Mouse (Mus musculus): ENCODE data around the gene Kdm4b. TPM values are rescaled to one million over a fixed set of nuclear protein-coding genes. Genes with fewer than 3 reads are reported as not detected.

Gene Kdm4b
- total RNA-seq, 2 experiments from 2014 or later: 77.3 to 83.1 TPM

DNA sequence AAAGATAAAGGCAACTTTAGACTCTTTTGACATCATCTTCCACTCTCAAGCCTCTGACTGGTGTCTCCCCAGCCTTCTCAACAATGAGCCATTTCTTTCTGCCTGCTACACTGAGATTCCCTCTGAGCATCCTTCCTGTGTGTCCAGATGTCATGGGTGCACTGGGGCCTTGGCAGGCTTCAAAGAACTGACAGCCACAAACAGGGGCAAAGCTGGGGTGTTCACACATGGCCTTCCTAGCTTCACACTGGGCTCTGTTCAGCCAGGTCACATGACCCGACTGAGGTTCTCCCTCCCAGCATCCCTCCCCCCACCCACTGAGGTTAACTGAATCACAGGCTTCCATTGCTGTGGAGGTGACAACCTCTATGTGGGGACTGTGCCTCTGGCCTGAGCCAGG lies 29.7 kb upstream of the Kdm4b start:
- no peak for DNase-seq (ENCODE audit: low spot score in 2 of 2)

DNA sequence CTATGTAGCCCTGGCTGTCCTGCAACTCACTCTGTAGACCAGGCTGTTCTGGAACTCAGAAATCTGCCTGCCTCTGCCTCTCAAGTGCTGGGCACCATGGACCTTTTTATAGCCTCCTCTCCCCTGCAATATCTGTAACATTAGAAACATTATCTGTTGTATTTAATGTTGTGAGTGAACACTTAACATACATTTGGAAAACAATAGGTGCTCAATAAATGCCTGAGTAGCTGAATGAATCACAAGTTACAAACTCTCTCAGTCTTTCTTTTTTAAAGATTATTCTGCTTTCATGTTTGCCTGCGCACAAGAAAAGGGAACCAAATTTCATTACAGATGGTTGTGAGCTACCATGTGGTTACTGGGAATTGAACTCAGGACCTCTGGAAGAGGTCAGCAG lies 27.6 kb upstream of the Kdm4b start:
- DNase-seq (ENCODE audit: low spot score in 2 of 2): no peak

DNA sequence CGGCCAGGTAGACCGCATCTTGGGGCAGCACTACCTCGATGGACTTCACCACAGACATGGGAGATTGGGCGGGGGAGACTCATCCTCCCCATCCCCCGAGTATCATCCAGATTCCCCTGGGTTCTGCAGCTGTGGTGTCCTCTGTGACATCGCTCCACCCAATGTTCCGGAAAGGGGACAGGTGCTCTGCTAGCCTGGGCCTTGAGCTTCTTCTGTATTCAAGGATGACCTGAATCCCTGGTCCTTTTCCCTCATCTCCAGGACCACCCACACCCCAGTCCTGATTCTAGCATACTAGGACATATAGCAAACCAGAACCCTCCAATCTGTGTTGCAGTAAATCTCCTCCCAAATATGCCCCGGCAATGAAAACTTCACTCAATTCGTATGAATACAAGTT lies 25.7 kb upstream of the Kdm4b start, which contains the start of gene Arrdc5:
Gene Arrdc5, minus strand, starts transcription at position 101 of the 400 bp plus-strand sequence.
- no peak for DNase-seq (ENCODE audit: low spot score in 2 of 2)

DNA sequence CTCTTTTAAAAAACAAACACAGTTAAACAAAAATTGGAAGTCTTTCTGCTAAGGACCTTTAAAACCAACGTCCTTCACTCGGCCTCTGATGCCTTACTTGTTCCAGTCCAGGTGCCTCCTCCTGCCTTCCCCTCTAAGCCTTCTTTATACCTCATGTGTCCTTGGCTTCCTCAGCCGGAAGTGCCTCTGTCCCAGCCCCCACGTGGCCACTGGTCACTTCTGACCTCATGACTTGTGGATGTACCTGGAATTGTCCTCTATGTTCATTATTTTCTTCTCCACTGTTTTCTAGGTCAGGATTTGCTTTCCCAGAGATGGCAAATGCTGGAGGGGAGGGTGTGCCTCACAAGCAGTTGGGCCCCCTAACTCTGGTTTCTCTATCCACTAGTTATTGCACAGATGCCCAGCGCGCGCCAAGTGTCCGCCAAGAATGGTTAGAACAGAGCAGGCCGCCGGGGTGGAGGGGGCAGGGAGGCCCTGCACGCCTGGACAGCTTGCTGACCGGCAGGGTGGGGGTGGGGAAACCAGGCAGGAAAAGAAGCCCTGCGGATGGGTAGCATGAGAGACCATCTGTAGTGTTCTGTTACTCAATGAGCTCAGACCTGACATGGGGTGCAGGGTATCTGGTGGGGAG lies 23.4 kb upstream of the Kdm4b start:
- DNase-seq (ENCODE audit: low spot score in 2 of 2): no peak

DNA sequence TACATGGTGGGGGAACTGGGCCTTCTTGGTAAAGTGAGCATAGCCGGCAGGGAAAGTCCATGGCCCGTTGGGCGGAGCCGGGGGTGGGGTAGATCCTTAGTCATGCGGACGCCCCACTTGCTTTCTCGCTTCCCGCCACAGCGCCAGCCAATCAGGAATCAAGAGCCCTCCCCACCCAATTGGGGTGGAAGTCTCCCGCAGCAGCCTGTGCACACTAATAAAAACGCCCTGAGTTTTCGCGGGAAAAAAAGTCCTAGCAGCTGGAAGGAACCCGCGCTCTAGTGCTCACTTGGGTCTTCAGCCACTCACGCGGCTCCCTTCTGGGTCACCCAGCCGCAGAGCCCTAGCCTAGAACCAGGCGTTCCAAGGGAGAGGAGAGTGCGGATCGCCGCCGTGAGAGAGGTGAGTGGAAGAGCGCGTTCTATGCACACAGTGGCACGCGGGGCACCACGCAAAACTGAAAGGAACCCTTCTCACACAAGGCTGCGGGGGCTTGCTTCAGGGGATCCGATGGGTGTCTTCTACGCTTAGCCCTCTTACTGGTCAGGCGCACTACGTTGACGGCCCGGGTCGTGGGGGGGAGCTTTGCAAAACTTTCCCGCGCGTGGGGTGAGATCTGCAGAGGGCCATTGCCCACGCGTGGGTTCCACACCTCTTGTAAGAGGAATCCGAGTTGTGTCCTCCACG lies 22.6 kb upstream of the Kdm4b start, which contains the start of gene Uhrf1:
Gene Uhrf1, plus strand, starts transcription at position 162 of the 687 bp plus-strand sequence.
- DNase-seq (ENCODE audit: low spot score in 2 of 2): no peak

DNA sequence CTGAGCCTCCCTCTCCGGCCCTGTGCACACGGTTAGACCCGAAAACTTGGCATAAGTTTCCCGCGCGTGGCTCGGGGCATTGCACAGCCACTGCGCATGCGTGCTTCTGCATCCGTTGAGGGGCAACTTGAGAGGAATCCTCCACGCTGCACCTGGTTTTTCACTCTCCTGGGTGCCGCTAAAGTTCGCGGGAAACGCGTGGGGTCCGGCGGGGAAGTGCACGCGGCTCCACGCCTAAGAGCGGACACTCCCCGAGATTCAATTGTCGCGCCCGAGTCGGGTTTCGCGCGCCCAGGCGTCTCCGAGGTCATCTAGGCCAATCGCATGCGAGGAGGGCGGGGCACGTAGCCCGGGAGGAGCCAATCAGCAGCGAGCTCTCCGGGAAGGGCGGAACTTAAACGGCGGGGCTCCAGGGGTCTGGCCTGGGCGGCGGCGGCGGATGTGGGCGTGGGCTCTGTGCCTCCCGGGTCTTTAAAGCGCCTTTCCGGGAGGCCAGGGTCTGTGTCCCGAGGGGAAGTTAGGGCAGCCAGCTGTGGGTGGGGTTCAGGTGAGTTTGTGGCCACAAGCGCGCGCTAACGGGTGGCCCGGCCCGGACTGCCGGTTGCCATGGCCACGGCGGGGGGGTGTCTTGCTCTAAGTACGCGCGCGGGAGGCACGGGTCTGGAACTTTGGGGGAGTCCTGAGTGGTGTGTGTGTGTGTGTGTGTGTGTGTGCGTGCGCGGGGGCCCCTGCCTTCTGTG lies 21.8 kb upstream of the Kdm4b start:
- peak; percentile 84 to 93 for DNase-seq (ENCODE audit: low spot score in 2 of 2)

DNA sequence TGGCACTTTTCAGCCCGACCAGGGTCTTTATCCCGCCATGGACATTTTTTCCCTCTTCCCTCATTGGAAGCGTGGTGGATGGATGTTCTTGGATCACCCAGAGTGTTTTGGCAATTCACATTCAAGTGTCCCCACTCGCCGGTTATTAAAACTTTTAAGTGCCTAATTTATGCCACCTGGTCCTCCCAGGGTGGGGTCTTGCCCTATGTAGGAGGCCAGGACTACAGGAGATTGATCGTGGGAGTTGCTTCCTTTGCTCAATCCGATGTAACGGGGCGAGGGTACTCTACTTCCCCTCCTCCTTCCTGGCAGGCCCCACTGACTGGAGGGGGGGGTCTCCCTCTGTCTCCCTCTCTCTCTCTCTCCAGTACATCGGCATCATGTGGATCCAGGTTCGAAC lies 21.1 kb upstream of the Kdm4b start:
- no peak for DNase-seq (ENCODE audit: low spot score in 2 of 2)

DNA sequence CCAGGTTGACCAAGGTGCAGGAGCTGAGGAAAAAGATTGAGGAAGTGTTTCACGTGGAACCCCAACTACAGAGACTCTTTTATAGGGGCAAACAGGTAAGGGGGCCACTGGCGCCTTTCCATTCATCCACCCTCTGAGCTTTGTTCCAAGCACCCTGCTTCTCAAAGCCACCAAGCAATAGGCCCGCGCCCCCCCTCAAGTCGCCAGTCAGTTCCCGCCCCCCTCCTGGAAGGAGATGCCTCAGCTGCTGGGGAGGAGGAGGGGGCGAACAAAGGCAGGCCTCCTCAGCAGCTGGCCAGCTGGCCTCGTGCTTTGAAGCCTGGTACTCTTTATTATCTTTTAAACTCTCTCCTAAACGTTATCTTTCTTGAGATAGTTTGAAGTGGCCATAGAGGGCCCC lies 20.7 kb upstream of the Kdm4b start:
- DNase-seq (ENCODE audit: low spot score in 2 of 2): no peak

DNA sequence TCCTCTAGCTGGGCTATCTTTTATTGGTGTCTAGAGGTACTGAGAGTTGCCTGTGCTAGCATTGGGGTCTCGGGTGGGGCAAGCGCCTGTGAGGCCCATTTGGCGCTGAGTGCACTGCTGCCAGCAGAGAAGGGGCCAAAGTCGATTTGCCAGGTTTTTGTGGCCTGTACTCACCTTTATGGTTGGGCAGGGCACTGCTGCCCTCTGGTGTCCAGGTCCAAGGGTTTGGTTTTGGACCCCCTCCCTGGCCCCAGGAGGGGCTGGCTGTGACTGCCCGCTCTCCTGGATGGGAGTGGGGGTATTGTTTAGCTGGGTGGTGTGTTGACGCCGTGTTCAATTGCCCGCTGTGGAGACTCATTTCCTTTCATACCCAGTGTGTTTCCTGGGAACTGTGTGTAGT lies 20.0 kb upstream of the Kdm4b start:
- DNase-seq (ENCODE audit: low spot score in 2 of 2): no peak

DNA sequence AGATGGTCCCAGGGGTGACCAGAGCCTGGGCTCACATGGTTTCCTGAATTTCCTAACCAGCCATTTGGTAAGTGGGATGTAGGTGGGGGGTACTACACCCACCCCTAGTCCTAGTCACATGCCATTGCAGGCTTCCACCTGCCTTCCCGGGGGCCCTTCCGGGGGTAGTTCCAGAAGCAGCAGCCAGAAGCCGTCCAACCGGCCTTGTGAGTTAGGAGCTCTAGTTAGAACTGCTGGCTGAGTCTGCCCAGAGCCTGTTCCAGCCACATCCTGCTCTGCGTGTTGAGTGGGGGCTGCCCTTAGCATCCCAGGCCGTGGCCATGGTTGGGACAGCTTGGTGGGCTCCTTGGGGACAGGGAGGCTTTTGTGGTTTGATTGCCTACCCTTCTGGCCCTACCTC lies 17.8 kb upstream of the Kdm4b start:
- DNase-seq (ENCODE audit: low spot score in 2 of 2): no peak

DNA sequence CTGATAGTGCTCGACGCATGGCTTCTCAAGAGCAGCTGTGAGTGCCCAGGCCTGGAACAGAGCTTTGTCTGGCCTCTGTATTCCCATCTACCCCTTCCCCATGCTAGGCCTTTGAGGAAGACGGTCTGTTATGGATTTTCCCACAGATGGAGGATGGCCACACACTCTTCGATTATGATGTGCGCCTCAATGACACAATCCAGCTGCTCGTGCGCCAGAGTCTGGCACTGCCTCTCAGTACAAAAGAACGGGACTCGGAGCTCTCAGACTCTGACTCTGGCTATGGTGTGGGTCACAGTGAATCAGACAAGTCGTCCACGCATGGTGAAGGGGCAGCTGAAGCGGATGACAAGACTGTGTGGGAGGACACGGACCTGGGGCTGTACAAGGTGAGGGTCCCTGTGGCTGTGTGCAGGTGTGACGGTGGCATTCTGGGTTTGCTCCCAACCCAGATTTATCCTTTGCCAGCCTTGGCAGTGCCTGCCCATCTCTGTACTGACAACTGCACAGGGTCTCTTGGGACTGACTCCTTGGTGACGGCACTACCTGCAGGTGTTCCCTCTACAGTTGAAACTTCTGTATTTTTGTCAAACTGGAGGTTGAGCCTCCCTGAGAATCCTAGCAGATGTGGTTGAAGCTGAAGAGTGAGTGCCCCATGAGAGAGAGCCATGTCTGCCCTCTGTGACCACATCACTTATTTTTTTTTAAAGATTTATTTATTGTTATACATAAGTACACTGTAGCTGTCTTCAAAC lies 16.5 kb upstream of the Kdm4b start:
- DNase-seq (ENCODE audit: low spot score in 2 of 2): no peak

DNA sequence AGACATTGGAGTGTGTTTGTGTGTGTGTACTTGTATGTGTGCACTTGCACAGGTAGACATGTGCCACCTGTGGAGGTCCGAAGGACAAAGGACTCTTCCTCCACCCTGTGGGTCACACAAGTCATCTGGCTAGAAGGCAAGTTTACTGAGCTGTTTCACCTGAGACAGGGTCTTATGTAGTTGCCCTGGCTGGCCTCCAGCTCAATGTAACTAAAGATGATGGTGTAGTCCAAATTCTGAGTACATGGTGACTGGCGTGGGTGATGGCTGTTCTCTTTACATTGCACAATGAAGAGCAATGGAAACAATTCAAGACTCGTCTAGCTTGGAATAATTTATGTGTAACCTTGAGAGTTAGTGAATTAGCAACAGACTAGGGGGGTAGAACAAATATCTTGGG lies 1.4 kb upstream of the Kdm4b start:
- DNase-seq (ENCODE audit: low spot score in 2 of 2): no peak

DNA sequence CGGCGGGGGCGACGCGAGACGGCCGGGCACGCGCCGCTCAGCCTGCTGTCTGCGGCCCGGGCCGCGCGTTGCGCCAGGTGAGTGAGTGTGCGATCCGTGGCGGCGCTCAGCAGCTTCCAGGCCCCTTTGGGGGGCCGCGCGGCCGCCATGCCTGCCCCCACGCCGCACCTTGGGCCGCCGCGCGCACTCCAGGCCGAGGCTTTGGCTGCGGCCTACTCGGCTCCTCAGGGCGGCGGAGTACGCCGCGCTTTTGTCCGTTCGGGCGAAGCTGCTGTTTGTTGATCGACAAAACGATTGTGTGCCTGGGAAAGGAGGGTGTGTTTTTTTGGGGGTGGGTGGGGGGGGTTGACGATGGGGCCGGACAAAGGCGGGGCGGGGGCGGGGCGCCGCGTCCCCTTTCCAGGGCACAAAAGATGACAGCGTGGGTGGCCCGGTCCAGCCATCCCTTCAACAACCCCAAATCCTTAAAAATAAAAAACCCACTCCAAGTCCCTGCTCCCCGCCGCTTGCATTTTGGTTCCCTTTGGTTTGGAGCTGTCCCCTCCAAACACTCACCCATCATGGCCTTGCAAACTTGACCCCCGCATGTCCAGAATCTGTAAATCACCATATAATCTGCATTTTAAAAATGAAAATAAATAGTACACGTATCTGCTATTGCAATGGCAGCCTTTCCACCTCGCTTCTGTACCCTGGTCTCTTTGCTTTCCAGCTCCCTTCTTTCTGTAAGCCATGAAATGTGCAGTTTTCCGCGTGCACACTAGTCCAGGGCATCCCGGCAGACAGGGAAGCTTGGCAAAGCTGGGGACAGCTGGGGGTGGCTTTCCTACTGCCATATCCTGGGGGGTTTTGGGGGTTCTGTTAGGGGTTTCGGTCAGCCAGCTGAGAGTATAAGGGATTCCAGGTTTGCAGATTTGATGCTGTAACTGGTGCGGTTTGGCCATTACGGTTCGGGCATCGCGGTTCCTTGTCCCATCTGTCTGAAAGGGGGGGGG lies 588 bp downstream of the Kdm4b start:
- DNase-seq (ENCODE audit: low spot score in 2 of 2): no peak

DNA sequence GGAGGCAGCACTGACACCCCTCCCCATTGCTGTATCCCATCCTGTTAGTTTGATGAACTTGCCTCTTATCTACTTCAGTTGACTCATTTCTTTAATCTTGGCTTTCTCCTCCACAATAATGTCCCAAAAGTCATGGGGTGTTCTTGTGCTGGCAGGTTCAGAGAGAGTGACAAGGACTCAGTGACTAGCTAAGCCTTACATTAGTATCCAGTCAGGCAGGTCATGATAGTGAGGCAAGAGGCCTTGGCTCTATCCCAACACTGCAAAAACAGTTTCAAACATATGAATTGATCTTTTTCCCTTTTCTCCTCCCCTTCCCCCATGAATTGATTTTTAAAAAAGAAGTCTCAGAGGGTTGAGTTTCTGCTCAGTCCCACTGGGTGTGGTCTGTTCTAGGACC lies 3.4 kb downstream of the Kdm4b start:
- DNase-seq (ENCODE audit: low spot score in 2 of 2): no peak

DNA sequence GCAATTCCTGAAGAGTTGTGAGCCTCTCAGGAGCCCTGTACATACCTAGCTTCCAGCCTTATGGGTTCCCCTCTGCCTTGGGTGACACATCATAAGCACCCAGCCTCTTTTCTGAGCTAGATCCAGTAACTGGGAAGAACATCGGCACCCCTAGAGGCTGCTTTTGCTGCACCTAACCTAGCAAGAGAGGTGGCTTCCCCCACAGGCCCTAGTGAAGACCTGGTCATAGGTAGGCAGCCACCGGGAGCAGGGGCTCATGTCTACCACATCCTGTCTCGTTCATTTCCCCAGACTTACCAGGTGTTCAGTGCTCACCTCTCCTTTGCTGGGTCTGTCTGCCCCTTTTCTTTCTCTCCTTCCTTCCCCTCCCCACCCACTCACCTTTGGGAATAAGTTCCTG lies 4.5 kb downstream of the Kdm4b start:
- no peak for DNase-seq (ENCODE audit: low spot score in 2 of 2)

DNA sequence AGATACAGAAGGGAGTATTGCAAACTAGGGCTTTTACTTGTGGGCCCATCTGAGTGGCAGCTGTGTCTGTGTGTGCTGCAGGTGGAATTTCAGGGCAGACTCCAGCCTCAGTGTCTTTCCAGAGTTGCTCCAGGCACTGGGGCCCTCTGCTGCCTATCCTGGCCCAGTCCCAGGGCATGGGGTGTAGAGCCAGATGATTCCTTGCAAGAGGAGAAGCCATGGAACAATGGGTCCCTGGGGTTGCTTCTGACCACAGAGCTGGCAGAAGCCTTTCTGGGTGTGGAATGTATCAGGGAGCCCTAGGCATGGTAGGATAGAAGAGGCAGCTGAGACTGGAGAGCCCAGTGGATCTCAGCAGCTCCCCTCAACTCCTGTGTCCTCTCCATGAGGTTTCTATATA lies 5.4 kb downstream of the Kdm4b start:
- DNase-seq (ENCODE audit: low spot score in 2 of 2): no peak

DNA sequence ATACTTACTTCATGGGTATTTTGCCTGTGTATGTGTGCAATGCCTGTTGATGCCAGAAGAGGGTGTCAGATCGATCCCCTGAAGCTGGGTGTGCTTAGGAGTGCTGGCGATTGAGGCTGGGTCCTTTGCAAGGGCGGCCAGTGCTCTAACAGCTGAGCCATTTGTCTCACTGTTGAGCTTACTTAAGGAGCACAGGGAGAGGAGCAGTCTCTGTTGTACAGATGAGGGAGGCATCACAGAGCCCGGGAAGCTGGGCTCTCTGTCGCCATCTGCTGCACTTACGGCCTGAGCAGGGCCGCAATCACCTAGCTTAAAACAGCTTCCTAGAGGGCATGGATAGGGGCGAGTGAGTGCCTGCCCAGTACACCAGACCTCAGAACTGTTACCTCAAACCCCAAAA lies 7.1 kb downstream of the Kdm4b start:
- DNase-seq (ENCODE audit: low spot score in 2 of 2): no peak

DNA sequence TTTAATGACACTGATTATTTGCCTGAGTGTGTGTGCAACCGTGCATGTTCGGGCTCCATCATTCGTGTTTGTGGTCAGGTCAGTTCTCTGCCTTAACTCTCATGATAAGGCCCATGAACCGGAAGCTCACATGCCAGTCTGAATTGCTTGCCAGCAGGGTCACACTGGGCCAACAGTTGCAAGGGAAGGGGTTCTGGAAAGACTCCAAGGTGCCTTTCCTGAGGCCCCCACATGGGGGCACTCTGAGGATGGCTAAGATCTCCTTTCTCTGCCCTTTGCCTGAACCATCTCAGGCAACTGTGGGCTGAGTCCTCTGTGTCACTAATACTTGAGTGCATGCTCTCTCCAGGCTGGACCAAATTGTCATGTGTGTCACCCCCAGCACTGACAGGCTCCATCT lies 11.3 kb downstream of the Kdm4b start:
- peak in 1 of 2 experiments; percentile 67 for DNase-seq (ENCODE audit: low spot score in 2 of 2)

DNA sequence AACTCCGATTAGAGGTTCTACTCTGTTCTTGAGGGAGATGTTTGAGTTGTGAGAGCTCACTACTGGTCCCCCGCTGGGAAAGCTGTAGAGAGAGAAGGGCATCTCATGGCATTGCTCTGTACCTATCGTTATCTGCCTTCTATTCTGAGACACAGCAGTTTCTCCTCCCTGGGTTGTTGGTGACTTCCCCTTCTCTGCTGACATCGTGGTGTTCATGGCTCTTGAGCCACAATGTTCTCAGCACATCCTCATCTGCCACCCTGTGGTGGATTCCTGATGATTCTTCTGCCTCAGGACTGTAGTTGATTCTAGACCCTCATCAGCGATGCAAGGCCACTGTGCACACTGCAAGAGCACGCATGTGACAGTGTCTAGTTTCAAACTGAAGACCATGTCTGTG lies 11.9 kb downstream of the Kdm4b start:
- no peak for DNase-seq (ENCODE audit: low spot score in 2 of 2)

DNA sequence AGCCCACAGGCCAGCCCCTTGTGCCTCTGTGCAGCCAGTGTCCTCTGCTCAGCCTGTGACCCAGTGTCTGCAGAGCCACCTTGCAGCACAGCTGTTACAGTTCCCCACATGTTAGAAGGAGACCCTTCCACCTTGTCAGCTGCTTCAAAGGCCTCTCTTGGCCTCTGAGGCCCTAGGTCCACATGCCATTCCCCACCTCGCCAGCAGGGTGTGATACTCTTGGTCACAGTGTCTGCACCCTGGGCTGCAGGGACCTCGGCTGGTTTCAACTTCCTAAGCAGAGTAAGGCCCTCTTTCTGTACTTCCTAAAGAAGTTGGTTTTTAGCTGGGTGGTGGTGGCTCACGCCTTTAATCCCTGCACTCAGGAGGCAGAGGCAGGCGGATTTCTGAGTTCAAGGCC lies 13.0 kb downstream of the Kdm4b start:
- DNase-seq (ENCODE audit: low spot score in 2 of 2): no peak

Data from layer of hippocampus, adult 18-20 months (tissue).